Mouse (Mus musculus): ENCODE data around the gene Shd.

DNA sequence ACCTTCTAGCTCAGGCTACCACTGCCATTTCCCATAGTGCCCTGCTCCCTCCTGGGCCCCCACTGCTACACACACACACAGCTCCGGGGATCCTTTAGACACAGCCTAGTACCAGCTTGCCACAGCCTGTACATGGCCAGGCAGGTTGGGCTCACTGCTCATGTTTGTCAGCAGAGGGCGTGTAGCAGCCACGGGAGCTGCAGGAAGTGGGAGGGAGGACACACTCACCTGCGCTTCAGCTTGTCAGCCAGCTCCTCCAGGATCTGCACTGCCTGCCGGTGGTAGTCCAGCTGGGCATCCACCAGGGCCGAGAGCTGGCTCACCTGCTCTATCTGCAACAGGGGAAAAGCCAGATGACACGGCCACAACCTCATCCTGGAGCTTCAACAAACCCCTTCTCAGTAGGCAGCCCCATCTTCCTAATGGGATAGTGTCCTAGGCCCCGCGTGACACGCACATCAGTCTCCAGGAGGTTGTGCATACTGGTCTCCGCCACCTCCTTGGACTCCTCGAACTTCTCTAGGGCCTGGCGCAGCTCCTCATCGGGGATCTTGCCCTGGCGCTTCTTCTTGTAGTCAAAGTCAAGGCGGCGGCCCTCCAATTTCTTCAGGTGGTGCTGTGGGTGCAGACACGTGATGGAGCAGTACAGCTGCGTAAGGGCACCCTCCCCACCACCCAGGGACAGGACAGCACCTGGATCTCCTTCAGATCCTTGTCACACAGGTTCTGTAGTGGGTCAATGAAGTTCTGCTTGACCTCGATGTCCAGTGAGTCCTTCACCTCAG is 48.3 kb downstream of the Shd start:
- TF ChIP-seq POLR2A (IDR thresholded peaks at IDR 0.05; ENCODE audit: borderline replicate concordance, insufficient read depth, low read length) (no peak), CTCF (IDR thresholded peaks at IDR 0.05; ENCODE audit: borderline replicate concordance, insufficient read depth, low read depth, low read length) (peak; percentile 86)
